Mouse (Mus musculus): ENCODE data around the gene Slc26a11.

Gene Slc26a11

DNA sequence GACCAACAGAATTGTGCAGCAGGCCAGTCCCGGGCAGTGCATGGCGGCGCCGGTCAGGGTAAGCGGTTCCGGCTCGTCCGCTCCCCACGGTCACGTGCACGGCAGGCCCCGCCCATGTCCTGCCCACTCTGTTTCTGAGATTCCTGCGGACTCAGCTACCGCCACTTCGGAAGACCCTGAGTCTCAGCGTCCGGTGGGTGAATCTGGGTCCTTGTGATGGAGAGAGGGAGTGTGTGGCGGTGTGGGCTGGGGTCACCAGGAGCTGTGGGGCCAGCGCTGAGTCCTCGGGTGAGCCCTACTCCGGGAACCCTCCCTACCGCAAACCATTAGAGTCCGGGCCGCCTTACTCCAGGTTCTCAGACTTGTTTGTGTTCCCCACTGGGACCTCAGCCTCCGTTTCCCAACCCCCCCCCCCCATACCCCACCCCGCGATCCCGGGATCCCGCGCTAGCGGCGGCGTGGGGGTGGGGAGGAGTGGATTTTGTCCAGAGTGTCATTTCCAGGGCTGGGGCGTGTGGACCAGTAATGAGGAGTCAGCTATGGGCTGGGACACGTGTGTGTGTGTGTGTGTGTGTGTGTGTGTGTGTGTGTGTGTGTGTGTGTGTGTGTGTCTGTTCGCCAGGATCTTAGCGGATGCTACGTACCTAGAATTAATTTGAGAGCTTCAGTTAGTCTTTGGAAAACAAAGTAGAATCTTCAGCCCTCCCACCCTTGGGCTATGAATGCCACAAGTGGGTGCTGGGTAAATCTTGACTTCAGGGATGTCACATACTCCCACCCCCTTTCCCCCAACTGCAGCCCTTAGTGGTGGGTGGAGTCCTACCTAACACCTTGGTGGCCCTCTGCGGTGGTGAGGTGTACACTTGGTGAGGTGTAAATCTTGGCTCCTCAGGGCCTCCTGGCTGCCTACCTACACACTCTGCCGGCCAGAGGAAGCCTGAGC is at the start of gene Slc26a11, which contains the start of gene Sgsh:
TSS of gene Slc26a11 (plus strand) at position 115 of the 943 bp plus-strand sequence.
TSS of gene Sgsh (minus strand) at position 94 of the 943 bp plus-strand sequence.
- in situ Hi-C loops (cut with MboI; ENCODE audit: low sequenced_read_pairs), result no loop called here

DNA sequence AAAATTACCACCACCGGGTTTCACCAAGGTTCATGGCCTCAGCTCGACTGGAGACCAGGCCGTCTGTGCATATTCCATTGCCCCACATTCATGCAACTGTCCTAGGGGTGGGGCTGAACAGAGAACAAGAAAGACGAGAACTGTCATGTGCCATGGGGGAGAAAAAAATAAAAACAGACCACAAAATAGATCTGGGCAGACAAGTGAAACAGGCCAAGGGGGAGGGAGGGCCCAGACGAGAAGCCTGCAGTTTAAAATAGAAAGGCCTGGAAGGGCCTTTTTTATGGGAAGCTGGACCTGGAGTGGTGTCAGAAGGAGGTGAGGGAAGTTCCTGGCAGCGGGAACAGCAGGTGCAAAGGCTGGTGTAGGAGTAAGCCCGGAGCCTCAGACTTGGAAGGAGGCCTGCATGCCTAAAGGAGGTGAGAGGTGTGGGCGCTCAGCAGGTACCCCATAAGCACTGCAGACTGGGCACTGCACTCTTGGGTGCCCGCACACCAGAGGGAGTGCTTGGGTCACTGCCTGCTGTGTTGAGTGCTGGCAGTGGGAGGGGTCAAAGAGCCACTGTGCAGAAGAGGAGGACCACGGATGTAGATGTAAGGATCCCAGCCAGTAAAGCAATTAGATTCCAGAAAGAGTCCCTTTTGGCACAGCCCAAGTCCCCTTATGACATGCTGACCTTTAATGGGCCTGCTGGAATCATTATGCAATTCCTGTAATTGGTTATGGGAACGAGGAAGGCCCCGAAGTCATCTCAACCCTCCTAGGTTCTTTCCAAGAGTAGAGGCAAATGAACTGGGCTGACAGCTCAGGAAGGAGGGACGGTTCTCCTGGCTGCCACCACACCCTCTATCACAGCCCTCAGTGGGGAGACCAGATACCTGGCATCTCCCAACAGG is 48.3 kb upstream of the Slc26a11 start:
- in situ Hi-C loops (cut with MboI; ENCODE audit: low sequenced_read_pairs), result no loop called here

DNA sequence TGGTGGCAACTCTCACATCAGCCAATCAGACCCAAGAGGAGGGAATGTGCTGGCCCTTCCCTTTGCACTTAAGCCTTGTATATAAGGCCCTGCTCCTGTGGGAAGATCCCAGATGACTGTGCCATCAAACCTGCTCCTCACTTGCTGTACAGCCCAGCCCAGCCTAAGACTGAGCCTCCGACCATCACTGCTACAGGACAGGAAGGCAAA is 47.8 kb upstream of the Slc26a11 start, which contains the start of gene Card14:
TSS of gene Card14 (plus strand) at position 111 of the 210 bp plus-strand sequence.
- in situ Hi-C loops (cut with MboI; ENCODE audit: low sequenced_read_pairs), result no loop called here

DNA sequence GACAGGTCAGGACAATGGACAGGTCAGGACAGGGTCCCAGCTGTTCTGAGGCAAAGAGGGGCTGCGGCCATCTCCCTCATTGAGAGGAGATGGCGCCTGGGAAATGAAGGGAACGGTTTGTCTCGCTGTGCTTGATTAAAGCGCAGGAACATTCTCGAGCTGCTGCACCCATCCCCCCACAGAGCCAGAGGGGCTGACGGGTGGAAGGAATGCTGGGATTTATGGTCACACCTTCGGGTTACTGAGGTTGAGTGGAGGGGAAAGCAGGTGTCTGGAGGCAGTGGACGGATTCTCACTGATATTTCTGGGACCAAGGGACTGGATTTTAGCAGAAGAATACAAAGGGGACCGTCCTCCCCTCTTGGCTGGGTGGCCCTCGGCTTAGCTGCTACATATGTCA is 47.4 kb upstream of the Slc26a11 start:
- in situ Hi-C loops (cut with MboI; ENCODE audit: low sequenced_read_pairs), result no loop called here

DNA sequence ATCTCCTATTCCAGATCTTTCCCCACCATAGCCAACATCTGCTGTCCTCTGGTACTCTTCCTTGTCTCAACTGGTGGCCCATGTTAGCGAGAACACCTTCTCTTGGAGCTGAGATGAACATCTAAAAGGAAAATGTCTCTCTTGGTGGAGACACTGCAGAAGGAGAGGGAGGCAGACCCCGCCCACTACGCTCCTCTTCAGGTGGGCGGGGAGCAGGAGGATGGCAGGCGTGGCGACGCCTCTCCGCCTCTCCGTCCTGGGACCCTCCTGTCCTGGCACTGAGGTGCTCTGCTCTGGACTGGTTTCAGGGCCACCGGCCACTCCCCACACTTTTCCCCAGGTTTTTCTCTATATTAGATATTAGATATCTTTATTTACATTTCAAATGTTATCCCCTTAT is 44.7 kb upstream of the Slc26a11 start:
- in situ Hi-C loops (cut with MboI; ENCODE audit: low sequenced_read_pairs), result no loop called here

DNA sequence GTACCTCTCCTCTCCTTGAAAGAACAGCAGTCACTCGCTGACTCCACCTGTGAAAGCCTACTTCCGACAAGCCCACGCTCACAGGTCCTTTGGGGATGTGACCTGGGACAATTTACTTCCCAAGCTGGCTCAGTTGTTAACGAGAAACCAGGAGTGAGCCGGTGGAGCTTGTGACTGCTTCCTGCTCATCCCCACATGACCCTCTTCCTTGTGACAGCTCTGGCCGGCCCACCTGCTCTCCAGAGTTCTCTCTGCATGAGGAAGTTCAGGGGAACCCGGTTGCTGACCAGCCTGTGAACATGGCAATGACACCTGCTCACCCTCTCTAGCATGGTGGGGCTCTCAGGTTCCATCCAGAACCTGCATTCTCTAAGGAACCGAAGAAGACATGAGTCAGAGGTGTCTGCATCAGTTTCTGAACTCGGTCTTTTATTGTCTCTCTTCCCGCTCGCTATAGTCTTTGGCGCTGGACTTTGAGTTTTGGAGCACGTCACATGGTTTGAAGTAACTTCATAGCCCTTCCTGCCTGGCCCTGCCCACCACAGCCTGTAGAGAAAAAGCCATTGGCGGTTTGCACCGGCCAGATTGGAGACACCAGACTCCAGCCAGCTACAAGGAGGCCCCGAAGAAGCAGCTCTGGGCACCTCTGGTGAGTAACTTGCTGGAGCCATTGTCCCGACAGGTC is 41.0 kb upstream of the Slc26a11 start:
- in situ Hi-C loops (cut with MboI; ENCODE audit: low sequenced_read_pairs), result no loop called here

DNA sequence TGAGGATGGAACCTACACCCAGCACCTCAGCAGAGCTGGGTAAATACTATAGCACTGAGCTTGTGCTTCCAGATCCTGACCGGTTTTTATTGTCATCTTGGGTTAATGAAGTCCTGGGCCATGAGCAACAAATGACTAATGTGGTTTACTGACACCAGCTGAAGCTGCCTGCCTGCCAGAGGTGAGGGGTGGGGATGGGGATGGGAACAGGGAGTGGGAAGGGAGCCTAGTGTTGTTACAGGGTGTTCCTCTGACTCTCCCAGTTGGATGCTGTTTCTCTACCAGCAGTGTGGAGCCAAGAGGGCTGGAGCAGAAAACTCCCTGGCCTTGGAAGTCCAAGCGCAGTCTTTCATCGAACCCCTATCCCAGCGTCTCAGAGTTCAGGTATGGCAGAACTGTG is 38.6 kb upstream of the Slc26a11 start:
- in situ Hi-C loops (cut with MboI; ENCODE audit: low sequenced_read_pairs), result no loop called here

DNA sequence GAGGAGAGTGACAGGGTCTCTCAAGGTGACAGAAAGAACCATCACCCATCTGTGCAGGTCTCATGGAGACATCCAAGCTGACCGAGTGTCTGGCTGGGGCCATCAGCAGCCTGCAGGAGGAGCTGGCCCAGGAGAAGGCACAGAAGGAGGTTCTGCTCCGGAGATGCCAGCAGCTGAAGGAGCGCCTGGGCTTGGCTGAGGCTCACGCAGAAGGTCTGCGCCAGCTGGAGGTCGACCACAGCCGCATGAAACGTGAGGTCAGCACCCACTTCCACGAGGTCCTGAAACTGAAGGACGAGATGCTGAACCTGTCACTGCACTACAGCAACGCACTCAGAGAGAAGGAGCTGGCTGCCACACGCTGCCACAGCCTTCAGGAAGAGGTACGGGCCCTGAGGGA is 32.8 kb upstream of the Slc26a11 start:
- in situ Hi-C loops (cut with MboI; ENCODE audit: low sequenced_read_pairs), result no loop called here

DNA sequence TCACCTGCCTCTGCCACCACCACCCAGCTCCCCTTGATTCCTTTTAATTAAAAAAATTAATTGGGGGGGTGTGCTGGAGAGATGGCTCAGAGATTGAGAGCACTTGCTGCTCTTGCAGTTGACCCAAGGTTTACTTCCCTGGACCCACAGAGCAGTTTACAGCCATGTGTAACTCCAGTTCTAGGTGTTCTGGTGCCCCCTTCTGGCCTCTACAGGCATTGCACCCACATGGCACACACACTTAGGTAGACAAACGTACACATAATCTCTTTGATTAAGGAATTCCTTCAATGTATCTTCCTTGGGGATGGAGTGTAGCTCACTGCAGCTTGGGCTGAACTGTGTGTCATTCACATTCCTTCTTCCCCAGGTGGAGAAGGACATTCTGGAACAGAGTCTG is 30.3 kb upstream of the Slc26a11 start:
- in situ Hi-C loops (cut with MboI; ENCODE audit: low sequenced_read_pairs), result no loop called here

DNA sequence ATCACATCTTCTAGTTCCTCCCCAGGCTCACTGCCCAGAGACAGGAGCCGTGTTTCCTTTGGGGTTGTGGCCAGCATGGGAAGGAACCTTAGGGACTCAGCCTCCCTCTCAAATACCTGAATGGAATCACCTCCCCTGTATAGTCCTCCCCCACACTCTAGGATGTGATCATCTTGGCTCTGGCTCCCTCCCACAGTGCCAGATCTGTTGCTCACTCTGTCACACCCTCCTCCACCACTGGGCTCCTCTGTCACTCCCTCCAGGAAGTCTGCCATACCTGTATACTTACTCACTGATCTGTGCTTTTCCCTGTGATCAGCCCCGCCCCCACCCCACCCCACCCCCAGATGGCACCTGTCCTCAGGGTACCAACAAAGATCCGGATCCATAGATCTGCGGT is 24.8 kb upstream of the Slc26a11 start:
- in situ Hi-C loops (cut with MboI; ENCODE audit: low sequenced_read_pairs), result no loop called here

DNA sequence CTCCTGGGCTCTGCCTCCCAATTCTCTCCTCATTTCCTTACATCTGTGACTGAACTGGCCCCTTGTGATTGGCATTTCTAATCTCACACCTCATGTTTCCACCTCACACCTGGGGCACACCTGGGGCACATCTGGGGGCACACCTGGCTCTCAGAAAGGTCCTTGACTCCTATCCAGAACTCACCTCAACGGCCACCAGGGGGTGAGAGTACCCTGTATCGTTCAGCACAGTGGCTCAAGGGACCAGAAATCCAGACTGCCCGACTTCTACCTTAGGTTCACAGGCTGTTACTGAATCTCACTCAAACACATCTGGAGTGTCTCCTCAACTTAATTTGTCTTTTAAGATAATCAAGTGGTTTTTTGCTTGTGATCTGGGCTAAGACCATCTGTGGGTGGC is 23.4 kb upstream of the Slc26a11 start:
- in situ Hi-C loops (cut with MboI; ENCODE audit: low sequenced_read_pairs), result no loop called here

DNA sequence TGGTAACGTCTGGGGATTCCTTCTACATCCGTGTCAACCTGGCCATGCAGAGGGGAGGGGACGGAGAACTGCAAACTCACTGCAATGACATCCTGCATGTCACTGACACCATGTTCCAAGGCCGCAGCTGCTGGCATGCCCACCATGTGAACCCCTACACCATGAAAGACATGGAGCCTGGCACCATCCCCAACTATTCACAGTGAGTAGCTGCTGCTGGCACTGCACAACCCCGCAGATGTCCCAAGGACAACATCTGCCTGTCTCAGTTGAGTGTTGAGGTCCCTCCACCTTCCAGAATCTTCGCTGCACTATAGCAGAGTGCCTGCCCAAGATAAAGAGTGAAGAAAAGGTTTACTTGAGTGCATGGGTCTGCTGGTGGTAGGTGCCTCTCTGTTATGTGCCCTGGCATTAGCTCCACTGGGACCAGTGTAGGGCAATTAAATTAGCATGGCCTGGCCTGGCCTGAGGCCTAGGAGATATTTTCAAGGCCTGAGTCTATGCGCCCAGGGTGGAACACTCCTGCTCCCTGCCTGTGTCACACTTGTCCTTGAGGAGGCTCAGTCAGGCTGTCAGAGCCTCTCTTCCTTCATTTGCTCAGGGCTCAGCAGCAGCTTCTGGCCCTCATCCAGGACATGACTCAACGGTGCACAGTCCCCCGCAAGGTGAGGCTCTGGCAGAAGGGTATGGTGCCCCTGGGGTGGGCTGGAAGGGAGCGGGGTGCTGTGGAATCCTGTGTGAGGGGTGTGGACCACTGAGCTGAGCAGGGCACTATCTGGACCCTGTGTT is 16.9 kb upstream of the Slc26a11 start:
- in situ Hi-C loops (cut with MboI; ENCODE audit: low sequenced_read_pairs), result no loop called here

DNA sequence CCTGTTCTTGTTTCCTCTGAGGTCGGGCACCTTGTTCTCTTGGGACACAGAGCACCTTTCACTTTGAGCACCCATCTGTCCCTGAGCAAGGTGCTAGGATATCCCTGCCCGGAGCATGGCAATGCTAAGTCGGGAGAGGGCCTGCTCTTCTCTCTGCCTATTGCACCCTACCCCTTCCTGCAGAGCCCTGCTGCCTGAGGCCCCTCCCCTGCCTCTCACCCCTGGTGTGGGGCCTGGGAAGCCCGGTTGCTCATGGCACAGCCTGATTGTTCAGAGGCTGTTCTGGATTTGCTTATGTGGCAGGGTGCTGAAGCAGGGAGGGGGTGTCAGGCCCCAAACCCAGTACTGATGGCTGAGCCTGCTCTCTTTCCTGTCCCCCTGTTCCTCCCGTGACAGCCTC is 16.2 kb upstream of the Slc26a11 start:
- in situ Hi-C loops (cut with MboI; ENCODE audit: low sequenced_read_pairs), result no loop called here

DNA sequence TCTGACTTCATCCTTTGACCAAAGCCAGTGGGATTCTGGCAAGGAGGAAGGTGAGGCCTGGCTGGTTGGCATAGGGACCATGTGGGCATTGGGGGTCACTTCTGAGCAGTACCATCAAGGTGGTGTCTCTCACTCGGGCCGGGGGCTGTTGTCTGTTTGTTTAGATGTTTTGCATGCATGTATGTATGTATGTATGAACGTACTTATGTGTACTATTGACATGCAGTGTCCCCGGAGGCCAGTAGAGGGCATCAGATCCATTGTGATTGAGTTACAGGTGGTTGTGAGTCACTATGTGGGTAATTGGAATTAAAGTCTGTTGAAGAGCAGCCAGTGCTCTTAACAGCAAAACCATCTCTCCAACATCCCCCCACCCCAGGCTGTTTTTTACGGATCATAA is 15.7 kb upstream of the Slc26a11 start:
- in situ Hi-C loops (cut with MboI; ENCODE audit: low sequenced_read_pairs), result no loop called here

DNA sequence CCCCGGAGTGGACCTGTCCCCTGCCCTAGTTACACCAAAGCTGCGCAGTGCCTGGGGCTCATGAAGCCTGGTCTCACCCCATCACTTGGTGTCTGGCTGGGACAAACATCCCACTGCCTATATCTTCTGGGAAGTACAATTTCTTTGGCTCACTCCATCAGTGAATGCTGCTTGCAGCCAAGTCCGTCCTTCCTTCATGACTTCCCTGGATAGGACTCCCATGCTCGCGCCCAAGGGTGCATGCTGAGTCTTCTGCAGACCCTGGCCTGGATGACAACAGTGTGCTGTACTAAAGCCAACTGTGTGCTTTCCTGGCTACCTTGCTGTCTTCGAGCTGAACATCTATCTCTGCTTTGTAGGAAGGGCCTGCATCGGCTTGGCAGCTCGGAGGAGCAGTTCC is 11.2 kb upstream of the Slc26a11 start:
- in situ Hi-C loops (cut with MboI; ENCODE audit: low sequenced_read_pairs), result no loop called here

DNA sequence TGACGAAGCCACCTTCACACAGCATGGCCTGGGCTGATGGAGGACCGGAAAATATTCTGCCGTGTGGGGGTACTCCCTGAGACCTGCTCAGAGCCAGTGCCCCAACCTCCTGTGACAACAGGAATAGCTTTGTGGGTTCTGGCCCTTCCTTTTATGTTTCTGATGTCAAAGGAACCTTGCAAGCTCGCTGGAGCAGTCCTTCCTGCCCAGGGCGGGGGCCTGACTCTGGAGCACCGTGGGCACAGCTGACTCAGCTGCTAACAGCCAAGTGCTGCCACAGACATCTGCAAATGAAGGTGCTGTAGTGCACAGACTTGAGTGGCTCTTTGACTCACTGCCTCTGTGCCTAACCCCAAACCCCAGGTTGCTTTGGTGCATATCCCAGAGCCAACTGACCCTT is 10.5 kb upstream of the Slc26a11 start:
- in situ Hi-C loops (cut with MboI; ENCODE audit: low sequenced_read_pairs), result no loop called here

DNA sequence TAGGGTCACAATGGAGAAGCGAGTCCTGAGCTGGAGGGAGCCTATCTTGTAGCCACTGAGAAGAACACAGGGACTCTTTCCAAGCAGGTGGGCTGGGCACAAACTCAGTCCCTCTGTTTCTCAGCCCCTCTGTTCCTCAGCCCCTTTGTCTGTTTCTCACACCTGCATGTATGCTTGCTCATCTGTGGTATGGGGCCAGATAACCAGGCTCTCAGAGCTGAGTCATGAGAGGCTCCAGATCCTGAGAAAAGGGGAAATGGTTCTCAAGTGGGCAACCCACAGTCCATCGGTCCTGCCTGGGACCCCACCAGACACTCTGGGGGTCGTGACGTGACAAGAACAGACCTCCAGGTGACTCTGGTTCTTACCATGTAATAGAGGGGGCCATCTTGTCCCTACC is 8.2 kb upstream of the Slc26a11 start:
- in situ Hi-C loops (cut with MboI; ENCODE audit: low sequenced_read_pairs), result no loop called here

DNA sequence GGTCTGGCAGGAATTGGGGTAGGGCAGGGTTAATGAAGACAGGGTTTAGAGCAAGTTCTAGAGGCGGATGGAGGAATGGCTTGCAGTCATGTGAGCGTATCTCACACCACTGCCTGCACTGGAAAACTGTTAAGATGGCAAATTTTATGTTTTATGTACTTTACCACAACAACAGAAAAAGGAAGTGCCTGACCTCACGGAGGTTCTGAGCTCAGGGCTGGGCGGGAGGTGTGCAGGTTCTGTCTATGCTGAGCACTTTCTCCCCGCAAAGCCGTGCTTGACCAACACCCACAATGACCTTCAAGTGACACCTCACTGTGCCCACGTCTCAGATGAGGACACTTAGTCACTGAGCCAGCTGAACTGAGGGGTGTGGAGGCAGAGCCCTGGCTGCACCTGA is 3.2 kb upstream of the Slc26a11 start:
- in situ Hi-C loops (cut with MboI; ENCODE audit: low sequenced_read_pairs), result no loop called here

DNA sequence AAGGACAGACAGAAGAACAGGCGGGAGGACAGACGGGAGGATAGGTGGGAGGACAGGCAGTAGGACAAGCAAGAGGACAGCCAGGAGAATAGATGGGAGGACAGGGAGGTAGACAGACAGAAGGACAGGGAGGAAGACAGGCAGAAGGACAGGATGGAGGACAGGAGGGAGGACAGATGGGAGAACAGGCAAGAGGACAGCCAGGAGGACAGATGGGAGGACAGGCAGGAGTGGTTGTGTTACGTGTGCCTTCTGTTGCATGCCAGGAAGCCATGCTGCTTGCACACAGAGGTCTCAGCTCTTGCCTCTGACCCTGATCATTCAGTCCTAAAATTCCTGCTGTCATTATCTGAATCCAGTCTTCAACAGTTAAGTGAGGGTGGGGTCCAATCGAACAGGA is 1.4 kb upstream of the Slc26a11 start:
- in situ Hi-C loops (cut with MboI; ENCODE audit: low sequenced_read_pairs), result no loop called here

DNA sequence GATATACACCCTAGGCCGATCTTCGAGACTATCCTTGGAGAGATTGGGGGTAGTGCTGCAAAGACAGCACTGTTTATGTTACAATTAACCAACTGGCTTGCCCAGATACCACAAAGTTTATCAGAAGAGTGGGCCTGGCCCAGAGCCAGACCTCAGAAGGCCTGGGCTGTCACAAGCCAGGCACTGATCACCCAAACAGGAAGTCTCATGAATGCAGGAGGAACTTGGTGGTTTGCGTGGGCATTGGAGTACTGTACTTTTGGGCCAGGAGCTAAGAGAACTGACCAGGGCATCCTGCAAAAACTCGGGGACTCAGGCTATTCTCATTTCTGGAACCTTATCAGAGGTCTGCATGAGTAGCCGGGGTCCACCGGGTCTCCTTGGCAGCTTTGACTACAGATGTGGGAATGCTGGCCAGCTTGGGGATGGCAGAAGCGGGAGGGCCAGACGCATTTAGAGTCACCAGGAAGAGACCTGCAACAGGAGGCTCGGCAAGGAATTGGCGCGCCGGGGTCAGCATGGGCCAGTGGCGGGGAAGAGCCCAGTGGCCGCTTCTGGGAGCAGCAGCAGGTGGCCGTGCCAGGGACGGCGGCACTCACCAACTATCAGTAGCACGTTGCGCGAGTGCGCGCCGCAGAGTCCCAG is 437 bp upstream of the Slc26a11 start:
- in situ Hi-C loops (cut with MboI; ENCODE audit: low sequenced_read_pairs), result no loop called here

All from CH12F3 (cell line).